Mouse (Mus musculus): ENCODE results near the gene Tmem100.

Gene Tmem100

DNA sequence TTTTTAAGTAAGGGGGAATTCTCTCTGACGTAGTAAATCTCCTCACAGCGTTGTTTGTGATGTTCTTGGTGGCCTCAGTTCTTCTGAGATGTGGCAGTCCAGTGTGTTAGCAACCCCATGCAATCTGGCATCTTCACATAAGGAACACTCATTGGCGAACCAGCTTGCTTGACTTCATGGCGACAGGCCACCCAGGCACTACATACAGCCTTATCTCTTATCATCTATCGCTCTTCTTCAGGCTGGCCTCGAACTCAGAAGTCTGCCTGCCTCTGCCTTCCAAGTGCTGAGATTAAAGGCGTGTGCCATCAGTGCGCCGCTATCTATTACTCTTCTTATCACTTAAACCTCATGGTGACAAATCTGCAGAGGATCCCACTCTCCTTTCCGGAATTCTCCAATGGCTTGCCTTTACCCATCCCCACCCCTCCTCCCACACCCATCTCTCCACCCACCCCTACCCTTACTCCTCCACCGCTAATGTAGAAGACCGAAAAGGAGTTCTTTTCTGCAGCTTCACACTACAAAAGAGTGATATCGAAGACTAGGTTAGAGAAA lies at the start of gene Tmem100:
Gene Tmem100 (plus strand): TSS at position 508 of the 558 bp plus-strand sequence.
- DNase-seq: no peak

DNA sequence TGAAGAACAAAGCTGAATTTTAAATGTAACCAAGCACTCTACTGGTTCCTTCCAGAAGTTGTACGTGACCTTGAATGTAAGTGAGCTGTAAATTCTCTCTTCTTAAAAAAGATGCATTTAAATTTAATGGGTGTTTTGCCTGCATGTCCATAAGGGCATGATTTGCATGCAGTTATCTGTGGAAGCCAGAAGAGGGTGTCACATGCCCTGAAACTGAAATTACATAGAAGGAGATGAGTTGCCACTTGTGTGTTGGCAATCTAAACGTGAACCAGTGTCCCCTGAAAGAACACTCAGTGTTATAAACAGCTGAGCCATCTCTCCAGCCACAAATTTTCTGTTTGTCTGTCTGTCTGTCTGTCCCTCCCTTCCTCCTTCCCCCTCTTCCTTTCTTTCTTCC lies 47.2 kb upstream of the Tmem100 start:
- no peak for DNase-seq

DNA sequence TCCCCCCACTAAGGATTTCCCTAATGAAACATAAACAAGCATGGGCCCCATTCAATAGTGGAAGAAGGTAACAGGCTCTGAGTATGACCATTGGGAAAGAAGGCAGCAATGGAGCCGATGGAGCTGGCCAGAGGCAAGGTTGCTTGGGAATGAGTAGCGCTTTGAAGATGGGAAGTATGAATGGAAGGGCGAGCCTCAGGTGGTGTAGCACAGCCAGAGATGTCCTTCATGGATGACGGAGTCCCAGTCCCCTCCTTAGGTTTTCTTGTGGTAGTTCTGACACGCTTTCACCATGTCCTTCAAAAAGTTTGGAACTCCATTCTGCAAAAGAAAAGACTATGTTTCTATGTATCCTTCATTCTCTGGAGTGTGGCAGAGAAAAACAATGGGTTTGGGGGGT lies 45.7 kb upstream of the Tmem100 start:
- no peak for DNase-seq

DNA sequence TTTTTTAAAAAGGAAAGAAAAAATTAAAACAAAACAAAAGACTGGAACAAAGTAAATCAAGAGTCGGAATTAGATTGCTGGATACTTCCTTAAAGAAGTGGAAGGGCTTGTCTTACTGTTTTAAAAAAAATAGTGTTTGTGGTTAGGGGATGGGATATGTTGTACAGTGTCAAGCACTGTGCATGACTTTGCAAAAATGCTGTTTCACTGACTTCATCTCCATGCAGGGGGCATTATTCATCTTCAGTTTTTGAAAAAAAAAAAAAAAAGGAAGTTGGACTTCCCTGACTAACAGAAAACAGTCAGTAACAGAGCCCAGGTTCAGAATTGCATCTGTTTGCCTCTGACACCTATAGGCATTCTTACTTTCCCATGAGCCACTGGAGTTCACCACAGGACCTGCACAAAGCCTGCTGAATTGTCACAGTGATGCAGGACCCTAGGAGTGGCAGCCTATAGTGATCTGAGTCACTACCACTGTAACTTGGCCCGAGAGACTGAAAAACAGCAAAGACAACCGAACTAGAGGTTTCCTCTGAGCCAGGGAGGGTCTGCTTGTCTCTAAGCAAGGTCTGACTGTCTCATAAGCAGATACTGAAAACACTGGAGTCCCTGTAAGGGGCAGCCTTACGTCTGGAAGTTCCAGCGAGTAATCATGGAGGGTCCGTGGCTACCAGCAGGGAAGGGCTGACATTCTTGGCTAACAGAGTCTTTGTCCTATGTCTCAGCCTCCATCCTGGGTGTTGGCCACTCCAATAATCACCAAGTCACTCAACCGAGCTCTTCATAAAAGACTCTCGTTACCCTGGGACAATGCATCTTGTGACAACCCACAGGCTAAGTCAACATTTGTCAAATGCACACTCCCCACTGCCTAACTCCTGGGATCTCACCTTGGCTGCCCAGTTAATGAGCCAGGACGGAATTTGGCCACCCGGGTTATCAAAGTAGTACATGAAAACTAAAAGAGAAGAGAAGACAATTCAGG lies 44.7 kb upstream of the Tmem100 start:
- no peak for DNase-seq

DNA sequence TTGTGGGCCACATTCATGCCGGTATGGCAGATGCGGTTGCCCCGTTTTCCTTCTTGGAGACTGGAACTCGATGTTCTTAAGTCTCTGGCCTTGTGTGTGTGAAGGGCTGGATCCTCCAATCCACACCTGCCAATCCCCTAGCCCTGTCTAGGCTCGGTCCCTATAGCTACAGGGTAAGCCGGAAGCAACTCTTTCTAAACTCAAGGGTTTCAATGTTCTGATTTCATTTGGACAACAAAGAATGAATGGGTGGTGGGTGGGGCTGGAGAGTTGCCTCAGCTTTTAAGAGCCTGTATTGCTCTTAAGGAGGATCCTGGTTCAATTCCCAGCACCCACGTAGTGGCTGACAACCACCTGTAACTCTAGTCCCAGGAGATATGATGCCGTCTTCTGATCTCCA lies 43.6 kb upstream of the Tmem100 start:
- no peak for DNase-seq

DNA sequence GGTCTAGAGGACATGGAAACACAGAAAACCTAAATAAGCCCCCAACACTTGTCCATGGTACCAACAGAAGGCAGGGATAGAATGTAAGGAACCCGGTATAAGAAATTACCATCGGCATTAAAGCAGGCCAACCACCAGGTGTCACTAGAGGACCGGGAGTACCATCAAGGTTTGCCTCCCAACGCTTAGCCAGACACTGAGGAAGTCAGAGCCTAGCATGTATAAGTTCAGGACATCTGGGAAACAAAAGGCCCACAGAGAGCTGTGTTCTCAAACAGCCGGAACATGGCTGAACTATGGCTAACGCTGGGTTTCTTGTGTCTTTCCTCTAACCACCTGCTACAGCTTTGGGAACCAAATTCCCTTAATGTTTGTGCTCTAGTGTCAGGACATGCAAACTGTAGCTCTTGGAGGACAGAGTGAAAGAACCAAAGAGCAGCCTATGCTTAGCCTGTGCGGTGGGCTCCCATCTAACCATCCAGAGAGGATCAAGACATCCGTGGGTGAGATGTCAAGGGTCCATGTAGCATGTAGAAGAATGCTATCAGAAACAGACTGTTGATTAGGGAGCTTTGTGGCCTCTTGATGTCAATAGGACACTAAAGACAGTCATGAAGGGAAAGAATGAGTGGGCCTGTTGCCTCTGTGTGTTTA lies 41.1 kb upstream of the Tmem100 start:
- peak; percentile 85 for DNase-seq

DNA sequence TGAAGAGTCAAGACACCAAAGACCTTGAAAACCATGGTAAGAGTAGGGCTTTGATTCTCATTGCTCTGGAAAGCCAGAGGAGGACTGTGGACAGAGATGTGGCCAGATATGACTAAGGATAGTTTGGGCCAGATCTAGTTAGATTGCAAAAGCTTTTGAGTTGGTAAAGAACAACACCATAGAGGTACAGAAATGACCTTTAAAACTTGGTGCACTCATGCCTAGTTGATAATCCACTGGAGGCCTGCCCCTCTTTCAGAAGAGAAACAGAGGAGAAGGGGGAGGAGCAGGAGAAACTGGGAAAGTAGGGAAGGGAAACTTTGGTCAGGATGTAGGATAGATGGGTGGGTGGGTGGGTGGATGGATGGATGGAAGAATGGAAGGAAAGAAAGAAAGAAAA lies 38.5 kb upstream of the Tmem100 start:
- no peak for DNase-seq

DNA sequence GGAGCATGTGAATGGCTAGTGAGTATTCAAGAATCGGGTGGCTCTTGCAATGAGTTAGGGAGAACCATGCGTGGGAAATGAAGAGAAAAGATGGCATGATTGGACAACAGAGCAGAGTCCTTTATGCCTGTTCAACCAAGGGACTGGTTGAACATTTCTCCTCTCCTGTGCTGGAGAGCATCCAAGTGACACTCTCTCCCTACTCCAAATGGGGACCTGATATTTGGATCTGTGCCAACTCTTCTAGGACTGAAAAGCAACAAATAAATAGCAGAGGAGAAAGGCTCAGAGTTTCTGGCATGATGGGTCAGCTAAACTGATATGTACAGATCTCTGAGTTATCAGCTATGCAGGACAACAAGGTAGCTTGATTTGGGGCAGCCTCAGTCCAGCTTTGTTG lies 35.4 kb upstream of the Tmem100 start:
- DNase-seq: no peak

DNA sequence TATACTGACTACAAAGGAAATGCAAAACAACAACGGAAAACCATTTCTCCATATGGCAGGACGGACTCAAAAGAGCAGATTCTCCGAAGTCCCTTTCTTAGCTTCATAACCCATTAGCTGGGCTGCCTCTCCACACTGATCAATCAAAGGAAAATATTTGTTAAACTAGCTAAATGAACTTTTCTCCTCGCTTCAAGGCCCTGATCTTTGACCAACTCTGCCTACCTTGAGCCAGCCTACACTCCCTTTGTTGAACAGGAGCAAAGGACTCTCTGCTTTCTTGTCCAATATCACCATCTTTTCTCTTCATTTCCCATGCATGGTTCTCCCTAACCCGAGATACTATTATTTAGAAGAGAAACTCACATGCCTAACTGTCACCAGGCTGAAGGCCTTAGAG lies 34.6 kb upstream of the Tmem100 start:
- DNase-seq: no peak

DNA sequence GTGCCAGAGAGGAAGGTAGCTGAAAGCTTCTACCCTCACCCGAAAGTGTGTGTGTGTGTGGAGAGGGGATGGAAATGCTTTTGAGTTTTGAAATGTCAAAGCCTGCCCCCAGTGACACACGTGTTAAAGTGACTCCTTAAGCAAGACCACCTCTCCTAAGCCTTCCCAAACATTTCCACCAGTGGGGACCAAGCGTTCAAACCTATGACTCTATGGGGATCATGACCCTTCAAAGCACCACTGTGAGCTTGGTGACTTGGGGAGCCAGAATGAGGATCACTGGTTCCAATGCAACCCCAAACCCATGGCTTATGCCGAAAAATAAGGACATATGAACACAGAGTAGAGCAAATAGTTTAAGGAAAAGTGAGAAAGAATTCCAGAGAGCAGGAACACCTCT lies 33.7 kb upstream of the Tmem100 start:
- DNase-seq: no peak

DNA sequence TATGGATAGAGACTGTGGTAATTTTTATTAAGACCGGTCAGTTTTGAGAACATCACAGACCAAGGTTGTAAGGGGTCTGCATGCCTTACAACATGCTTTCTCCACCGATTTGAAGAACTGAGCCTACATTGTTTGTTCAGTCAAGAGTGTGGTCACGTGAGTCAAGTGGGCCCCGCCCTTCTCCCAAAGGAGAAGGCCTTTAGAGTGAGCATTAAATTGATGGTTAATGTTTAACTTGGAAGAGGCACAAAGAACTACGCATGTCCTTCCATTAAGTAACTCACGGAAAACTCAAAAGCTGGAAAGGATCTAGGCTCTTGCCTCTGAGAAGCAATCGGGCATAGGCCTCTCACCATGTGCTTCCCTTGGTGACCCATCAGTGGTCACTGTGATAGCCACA lies 33.3 kb upstream of the Tmem100 start:
- peak; percentile 34 for DNase-seq

DNA sequence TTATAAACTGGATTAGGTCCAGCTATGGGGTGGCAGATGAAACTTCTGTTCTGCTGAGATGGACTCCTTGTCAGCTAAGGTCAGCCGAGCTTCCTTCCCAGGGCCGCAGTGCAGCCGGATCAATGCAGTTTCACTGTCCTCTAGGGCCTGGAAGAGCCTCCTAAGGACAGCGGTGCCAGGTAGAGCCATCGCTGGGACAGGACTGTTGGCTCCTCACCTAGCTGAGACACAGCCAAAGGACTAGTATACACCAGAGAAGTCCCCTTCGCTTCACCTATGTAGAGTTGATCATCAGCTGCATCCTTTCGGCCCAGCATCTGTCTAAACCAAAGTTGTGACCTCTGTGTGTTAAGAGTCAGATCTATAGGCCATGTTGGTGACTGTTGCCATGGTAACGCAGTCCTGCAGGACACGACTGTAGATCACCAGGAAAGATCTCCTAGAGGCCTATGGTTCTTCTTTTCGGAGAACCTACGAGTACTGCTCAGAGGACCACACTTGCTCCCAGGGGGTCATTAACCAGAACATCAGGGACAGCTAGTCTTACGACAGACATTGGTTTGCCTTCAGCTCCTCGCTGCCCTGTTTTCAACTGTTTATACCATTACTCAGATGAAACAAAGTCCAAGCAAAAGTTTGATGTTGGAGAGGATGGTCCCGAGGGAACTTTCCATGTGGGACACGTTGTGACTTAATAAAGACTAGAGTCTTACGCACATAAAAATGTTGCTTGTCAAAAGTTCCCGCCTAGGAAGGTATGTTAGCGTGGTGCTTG lies 31.0 kb upstream of the Tmem100 start:
- no peak for DNase-seq

DNA sequence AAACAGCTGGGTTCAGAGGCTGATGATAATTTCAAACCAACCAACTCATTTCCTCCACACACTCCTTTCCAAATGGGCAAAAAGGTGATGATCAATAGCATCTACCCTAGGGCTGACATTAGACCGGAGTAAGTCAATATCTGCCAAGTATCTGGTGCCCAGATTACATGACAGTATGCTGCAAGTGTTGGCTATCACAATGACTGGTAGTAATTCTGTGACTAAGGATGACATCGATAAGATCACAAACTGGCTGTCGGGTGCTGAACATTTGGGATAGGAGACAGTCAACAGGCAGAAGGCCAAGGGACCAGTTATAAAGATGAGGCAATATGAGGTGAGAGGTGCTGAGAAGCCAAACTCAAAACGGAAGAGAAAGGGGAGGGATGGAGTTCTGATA lies 29.5 kb upstream of the Tmem100 start:
- DNase-seq: no peak

DNA sequence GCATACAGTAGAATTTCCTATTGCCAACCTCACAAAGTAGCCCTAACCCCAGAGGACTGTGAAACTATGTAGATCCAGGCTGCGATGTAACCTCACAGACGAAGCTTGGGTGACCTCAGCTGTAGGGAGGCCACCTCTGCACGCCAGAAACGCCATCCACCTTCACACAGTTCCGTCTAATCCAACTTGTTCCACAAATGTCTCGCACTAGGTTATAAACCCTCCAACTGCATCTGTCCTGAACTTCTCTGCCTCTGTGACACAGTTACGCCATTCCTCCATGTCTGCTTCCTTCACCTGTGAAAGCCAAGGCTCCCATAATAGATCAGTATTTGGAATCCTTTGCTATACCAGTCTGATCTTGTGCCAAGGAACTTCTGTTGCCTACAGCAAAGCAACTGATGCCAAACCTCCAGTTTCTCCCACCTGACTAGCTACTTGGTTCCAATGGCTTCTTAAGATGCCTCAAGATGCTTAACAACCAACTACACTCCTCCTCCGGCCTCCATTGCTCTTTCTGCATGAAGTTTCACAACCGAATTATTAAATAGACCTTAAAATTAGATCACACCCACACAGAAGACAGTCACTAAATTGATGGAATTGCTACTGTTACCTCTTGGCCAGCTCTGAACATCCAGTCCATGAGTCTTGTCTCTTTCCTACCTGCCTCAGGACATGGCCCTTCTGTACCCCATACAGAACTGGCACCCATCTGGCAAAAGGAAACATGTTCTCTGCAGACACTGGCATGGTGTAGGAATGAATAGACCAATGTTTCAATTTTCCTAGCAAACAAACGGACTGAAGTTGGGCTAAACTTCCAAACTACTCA lies 28.5 kb upstream of the Tmem100 start:
- DNase-seq: no peak

DNA sequence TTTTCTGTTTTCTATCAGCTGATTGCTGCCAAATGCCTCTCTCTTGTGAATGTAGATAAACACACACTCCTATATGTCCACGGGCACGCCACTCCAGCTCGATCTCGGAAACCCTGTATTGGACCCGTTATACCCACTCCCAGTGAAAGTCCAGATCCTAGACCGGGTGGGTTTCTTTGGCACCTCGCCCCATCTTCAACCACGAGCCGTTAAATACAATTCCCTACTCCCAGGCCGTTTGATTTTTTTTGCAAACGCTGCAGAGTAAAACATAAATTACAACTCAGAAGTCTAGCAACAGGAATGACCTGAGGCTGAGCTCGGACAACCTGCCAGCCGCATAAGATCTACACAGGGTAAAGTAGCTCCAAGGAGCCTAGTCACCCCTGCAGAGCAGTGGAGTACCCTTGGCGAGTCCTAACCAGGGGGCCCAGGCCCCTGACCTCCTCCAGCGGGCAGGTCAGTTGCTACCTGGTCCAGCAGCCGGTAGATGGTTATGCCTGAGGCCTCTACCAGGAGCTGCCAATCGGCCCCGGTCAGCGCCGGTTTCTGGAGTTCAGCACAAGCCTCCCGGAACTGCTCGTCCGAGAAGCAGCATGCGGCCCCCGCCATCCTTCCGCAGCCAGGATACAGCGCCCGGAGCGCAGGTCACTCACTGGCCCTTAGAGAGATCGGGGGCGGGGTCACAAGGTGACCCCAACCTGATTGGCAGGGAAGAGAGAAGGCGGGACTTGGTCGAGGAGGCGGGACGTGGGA lies 27.7 kb upstream of the Tmem100 start, which contains the start of gene Pctp:
Gene Pctp (minus strand): TSS at position 664 of the 756 bp plus-strand sequence.
- peak; percentile 90 for DNase-seq

DNA sequence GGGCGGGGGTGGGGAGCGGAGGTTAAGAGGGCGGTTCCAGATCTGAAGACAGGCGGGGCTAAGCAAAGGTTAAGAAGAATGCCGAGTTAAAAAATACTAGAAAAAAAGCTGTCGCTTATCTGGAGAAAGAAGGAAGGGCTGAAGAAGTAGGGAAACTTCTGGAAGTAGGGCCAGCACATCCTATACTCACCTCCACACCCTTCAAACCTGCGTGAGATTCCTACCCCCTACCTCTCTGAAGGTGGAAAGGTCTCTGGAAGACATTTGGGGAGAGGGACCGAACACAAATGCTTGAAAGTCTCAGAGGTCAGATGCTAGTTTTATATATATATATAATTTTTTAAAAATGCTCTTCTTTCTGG lies 27.2 kb upstream of the Tmem100 start:
- no peak for DNase-seq

DNA sequence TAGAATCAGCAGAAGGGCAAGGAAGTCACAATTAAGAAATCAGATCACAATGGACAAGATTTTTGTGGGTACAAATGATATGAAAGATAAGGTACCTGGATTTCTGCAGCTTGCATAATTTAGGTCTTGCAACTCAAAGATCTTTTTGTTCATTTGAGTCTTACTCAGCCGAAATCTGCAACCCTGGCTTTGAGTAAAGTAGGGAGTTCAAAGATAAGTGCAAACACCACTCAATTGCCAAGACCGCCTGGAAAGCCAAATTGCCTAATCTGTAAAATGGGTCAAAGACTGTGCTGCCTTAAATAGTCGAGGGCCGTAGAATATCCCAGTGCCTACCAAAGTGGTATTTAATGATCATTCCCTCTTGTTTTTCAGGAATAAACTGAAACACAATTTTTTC lies 26.8 kb upstream of the Tmem100 start:
- no peak for DNase-seq

DNA sequence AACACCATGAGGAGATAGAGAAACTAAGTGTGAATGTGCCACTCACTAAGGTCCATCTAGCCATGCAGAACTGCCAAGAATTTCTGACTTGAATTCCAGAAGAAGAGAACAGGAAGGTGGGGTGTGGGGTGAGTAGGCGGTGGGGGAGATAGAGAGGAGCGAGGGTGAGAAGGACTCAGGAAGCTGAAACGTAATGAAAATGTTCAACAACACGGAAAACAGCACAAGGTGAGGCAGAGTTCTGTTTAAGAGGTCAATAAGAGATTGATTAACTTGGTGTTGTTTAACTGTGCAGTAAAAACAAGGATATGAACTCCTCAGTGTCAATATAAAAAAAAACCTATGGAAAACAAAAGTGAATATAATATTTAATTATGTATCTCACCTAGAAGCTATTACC lies 24.0 kb upstream of the Tmem100 start:
- no peak for DNase-seq

DNA sequence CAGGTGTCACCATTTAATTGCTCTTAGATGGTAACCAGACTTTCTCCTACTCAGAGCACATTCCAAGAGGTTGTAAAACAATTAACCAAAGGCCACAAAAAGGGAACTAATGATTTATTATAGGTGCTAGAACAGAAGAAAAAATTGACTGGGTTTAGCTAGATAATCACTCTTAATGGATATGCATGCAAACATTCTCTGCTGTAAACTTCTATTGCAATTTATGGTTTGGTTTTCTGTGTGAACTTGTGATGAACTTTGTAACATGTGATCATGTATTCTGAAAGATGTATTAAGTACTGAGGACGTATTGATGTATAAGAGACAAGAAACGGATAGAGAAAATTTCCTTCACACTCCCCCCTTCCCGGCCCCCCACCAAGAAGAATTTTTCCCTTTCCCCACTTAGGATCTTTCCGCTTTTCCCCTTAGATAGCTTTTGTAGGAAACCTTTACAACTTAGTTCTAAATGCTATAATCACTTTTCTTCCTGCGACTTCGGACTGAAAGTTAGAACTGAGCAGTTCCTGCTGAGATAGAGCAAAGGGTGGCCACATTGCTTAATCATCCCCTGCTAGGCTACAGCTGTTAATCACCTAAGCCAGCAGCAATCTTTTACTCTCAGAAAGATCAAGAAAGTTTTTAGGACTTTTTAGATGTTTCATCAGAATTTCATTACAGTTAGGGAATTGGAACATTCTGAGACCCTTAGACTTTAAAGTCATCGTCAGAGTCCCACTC lies 22.2 kb upstream of the Tmem100 start:
- no peak for DNase-seq

DNA sequence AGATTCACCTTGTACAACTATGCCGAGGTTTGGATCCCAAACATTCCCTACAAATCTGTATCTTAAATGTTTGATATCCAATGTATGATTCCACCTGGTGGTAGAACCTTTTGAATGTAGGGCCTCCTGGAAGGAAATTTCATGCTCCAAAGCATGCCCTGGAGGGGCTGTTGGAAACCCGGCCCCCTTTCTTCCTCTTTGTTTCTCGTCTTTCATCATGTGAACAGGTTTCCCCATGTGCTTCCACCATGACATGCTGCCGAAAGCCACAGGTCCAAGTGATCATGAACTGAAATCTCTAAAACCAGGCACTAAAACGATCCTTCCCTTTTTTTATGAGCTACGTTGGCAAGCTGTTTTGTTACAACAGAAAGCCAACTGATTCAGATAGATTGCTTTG lies 16.5 kb upstream of the Tmem100 start:
- DNase-seq: no peak

DNA sequence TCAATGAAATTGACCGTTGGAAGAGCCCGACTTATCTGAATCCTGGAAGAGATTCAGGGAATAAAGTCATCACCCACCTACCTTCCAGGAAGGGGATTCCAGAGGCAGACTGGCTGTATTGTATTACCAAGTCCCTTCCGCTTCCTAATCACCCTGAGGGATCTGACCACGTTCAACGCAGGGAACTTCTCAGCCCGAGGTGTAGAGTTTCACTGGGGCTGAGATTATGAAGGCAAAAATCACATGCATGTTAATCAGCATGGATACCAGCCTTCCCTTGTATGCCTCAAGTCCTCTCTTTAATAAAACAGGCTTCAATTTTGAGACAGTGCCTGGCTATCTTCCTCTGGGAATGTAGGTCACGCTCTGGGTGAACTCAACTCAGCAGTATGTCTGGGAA lies 14.9 kb upstream of the Tmem100 start:
- DNase-seq: no peak
